Mouse (Mus musculus) WW6 (cell line): Measurements from ENCODE around the gene Susd6.

Experiments
- DNase-seq: peaks from one replicate; pipeline ENCODE4 v3.0.0-alpha.2; 2013; ENCODE audit warnings: low read depth, low spot score

The Susd6 gene

DNA sequence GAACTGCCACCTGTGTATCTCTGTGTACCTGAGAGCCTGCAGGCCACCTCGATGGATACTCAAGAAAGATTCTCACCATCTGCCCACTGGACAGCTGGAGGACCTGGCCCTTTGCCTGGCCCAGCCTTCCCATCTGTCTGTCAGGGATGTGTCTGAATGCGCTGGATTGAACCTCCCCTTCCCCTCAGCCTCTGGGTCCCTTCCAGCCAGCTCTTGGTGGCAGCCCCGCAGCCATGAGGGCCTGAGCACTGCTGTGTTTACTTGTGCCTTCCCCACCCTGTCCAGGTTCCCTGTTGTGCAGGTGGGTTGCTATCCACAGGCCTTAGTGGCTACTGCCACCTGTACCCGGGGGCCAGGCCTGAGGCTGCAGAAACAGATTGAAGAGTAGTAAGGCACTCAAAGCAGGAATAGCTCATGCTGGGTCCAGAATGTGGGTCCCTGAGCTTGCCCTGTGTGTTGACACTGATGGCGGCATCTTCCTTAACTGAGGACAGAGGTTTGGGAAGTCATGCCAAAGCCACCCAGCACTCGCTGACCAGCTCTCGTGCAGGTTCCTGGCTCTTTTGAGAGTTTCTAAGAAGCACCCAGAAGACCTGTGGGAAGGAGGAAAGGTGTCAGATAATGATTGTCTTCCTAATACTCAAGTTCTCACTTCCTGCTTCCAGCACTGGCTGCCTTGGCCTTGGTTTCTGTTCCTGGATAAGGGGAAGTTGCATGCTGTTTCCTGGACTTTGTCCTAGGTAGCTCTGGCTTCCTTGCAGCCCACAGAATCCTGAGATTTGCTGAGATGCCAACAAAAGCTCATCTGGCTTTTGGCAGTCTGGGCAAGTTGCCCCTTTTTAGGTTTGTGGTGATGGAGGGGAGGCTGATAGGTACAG is 87.1 kb downstream of the Susd6 start:
- DNase-seq, result no peak

DNA sequence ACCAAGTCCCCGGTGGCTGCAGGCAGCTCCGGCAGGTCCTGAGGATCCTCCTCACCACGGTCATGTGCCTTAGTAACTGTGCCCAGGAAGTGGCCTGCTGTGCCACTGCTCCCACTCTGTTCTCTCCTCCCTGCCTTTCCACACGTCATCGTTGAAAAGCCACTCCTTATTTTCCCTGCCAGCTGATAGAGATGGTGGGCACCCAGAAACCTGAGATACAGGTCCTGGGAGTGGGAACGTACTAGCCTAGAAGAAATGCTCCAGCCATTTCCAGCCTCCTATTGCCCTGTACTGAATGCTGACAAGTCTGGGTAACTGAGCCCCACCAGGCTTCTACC is 87.8 kb downstream of the Susd6 start:
- no peak for DNase-seq

DNA sequence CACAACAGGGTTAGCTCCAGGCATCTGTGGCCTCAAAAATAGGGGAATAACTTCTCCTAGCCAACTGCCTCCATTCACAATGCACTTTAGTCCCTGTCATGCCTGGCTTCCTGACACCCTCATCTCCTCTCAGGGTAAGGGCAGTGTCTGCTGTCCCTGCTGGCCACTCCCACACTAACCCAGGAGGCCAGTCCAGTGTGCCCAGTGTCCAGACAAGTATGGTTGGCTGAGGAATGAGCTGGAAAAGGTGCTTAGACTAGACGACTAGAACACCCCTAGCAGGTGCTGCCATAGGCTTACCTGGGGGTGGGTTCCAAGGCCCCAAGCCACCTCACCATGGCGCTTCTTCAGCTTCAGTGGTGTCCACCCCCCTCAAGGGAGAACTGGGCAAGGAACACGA is 88.3 kb downstream of the Susd6 start:
- DNase-seq, result no peak

DNA sequence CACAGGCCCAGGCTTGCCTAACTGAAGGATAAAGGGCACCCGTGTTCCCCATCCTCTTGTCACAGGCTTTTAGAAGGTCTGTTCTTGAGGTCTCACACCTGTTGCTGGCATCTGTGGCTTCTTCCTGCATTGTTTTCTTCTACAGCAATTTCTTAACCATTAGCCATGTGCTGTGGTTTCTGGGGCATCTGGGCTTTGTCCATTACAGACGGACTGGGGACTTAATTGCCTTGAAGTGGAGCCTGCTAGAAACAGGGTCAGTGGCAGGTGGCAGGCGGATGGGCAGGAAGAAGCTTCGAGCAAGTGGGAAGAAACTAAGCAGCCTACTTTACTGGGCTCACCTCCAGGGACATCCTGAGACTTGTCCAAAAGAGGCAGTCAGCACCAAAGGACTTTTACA is 89.0 kb downstream of the Susd6 start:
- DNase-seq, result no peak

DNA sequence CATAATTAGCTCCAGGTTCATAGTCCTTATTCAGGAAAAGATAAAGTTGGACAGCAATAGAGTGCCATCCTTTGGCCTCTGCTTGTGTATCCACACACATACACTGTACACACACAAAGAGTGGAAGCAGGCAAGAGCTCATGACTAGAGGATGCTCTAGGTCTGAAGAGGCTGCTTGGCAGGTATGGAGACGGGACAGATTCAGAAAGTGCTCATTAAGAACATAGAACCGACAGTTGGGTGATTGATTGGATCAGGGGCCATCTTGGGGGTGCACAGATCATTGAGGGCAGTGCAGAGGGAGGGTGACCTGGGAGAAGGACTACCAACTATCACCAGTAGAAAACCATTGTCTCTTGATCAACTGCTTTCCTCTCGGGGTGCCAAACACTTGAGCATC is 90.8 kb downstream of the Susd6 start:
- DNase-seq, result no peak

DNA sequence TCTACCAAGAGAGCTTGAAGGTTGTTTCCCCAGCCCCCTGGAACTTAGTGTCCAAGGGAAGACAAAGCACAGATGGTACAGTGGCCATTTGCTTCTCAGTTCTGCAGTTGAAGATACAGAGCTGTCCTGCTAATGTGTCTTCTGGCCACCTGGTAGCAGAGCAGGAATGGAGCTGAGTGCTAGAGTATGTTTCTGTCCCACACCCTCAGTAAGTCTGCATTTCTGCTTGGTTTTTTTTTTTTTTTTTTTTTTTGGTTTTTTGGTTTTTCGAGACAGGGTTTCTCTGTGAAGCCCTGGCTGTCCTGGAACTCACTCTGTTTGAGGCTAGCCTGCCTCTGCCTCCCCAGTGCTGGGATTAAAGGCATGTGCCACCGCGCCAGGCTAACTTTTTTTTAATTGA is 93.0 kb downstream of the Susd6 start:
- no peak for DNase-seq

DNA sequence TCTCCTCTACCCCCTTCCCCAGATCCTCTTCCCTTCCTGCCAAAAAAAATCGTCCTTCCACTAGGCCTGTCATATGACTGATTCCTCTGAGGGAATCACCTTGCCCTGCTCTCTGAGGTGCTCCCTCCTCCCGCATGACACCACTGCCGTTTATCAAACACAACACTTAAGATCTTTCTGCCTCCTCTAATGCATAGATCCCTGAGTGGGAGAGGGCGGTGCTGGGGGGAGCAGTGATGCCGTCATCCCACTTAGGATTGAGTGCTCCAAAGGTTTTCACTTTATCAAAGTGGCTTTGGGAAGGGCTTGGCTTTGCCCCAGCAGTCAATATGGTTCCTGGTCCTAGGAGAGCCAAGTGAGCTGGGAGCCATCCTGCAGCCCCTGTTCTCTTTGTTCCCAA is 93.6 kb downstream of the Susd6 start:
- DNase-seq, result no peak

DNA sequence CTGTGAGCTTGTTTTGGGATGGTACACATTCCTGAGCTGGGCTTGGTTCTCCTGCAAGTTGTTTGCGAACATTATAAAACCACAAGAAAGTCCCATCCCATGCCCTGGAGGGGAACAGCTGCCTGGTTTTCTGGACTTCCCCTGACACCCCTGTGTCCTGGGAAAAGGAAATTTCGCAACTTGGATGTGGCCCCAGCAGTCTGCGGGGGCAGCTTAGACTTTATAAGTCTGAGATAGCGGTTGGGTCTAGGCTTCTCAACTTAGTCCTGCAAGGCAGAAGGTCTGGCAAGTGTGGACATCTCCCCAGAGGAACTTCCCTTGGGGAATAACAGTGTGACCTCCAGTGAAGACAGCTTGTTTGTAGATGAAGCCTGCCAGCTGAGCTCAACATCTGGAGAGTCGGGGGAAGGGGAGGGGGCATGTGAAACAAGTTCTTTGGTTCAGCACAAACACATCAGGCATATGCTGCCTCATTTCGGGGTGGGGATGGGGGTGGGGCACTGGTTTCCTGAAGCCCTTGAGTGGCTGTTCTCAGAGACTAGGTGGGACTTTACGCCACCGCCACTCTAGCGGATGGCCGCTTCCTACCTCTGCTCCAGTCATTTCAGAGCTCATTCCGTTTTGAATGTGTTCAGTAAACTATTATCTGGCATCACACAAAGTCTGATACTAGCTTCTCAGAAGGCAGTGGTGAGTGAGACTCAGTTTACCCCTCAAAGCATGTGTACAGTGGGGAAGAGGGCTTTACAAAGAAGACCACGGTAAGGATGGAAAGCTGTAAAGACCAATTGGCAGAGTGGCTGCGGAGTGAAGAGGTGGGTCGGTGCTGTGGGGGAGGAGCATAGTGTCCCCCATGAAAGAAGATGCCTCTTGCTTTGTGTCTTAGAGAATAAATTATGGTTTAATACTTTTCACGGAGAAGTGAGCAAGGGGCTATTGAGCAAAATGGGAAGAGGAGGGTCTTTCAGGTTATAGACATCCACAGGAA is 95.3 kb downstream of the Susd6 start:
- DNase-seq, result peak; percentile 67

DNA sequence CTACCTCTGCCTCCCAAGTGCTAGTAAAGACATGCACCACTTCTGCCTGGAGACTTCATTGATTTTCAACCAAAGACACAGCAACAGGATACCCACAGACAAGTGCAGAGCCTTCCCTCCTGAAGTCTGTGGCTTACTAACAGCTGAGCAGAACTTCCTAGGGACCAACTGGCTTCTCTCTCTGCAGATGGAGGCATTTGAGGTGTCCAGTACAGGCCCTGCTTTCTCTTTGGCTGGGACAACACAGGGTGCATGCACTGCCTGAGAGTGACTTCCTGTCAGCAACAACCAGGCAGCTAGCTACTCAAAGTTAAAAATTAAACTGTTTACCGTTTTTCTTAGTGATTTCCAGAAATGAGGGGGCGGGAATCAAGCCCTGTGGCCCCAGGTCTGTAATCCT is 96.7 kb downstream of the Susd6 start:
- DNase-seq, result no peak

DNA sequence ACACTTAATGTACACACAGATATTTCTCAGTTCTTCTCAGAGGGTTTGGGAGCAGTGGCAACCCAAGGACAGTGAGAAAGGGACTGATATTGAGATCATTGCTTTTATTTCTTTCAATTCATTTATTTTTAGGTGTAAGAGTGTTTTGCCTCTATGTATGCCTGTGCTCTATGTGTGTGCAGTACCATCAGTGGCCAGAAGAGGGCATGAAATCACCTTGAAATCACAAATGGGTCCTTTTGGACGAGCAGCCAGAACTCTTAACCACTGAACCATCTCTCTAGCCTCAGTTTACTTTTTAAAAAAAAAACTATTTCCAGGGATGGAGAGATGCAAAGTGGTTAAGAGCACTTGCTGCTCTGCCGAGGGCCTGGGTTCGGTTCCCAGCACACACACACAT is 99.0 kb downstream of the Susd6 start:
- no peak for DNase-seq

DNA sequence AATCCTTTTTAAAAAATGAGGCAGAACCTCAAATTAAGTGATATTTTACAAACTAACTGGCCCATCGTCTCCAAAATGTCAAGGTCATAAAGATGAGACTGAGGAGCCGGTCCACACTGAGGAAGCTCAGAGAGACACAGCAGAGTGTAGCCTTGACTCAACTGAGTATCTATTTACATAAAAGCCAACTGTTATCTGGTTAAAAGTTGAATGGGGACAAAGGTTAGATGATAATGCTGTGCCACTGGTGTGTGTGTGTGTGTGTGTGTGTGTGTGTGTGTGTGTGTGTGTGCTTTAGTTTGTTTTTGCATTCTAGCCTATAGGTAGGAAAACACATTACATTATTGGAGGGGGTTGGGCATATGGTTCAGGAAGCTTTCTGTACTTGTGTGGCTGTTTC is 100.8 kb downstream of the Susd6 start:
- no peak for DNase-seq

DNA sequence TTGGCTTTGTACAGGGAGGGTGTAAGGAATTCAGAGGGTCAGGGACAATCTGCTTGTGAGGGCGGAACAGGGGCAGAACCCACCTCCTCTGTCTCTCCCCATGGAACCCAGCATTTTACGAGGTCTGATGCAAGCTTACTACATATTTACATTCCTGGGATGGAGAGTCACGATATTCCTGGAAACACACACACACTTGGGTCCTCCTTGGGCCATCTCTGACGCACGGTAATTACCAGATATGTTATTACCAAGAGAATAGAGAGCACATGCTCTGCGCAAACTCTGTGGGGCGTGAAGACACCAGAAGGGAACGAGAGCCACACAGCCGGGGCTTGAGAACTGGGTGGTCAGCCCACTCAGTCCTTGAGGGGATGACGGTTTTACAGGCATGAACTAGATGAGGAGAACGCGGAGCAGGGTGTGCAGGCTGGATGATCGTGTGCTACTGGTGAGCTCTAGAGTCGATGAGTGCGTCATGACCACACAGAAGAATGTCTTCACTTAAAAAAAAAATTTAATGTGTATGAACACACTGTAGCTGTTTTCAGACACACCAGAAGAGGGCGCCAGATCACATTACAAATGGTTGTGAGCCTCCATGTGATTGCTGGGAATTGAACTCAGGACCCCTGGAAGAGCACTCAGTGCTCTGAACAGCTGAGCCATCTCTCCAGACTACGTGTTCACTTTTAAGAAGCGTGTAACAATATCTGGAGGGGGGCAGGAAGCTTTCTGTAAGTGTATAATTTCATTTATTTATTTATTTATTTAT is 103.6 kb downstream of the Susd6 start:
- no peak for DNase-seq

DNA sequence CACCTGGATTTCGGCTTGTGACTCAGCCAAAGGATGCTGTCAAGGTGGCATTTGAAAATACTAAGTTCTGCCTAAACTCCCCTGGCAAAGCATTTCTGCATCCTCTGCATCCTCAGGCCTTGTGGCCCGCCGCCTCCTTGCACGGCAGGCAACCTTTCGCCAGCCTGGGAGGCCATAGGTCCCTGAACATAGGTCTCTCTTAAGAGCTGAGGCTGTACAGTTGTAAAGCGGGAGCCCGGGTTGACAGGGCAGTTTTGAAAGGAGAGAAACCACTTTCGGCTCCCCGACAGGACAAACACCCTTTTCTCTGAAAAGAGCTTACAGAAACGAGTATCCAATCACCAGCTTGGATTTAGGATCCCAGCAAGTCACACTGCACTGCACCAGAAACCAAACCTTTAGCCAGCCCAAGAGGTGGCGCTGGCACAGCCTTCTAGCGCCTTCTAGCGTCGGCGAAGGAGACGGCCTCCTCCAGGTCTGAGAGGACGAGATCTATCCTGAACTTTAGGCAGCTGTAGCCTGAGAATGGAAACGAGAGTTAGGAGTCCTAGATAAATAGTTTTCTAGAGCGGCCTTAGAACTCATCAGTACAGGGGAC is 104.8 kb downstream of the Susd6 start:
- peak; percentile 85 for DNase-seq

DNA sequence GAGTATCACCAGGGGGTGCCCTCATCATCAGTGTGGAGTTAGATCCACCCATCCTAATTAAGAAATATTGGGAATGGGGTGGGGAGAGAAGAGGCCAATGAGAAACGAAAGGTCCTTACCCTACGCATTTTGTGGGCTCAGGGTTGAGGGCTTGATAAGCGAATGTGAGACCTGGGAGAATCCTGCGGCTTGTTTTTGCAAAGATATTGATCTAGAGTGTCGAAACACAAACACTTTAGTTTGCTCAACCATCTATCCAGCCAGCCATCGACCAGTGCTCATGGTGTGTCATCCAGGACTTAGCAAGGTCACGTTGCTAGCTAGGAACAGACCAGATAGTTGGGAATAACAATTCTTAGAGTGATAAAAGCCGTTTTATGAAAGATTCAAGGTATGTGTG is 119.3 kb downstream of the Susd6 start:
- DNase-seq, result no peak

DNA sequence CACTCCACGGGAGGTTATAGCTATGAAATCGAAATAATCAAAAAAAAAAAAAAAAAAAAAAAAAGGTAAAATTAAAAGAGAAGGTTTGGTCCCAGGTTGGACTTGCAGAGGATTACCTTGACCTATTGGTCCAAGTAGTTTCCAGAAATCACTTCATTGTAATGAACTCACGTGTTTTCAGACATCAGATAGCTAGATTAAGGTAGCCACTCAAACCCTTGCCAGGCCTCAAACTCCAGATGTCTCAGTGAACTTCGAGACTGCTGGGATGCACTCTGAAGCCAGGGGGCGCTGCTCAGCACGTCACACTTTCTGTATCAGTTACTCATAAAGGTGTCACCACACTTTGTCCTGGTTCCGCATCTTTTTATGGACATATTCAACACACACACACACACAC is 127.5 kb downstream of the Susd6 start:
- peak; percentile 39 for DNase-seq

DNA sequence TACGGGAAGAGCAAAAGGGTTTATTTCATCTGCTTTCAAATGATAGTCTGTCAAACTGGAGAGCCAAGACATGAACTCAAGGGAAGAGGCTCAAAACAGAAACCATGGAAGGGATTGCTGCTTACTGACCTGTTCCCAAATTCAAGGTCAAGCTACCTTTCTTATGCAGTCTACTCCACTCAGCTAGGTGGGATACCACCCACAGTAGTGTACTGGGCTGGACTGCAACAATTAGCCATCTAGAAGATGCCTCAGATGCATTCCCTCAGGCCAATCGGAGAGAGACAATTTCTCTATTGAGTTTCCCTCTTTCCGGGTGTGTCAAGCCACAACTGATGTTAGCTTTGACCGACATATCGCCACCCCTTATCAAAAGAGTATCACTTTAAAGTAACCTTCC is 131.0 kb downstream of the Susd6 start:
- no peak for DNase-seq

DNA sequence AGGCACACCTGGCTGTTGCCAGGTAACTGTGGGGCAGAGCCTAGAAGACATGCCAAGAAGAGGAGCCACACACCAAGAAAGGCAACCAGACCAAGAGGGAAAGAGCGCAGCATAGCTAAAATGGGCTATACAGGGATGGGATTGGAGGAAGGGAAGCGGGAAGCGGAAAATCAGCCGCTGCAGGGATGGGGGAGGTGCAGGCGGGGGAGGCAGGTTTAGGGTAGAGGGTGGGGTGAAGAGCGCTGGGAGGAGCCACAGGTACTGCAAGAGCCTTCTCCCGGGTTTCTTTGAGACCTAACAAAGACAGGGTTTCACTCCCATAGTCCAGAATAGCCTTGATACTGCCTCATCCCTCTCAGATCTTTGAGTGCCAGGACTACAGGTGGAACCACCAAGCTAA is 132.6 kb downstream of the Susd6 start:
- DNase-seq, result peak; percentile 43

DNA sequence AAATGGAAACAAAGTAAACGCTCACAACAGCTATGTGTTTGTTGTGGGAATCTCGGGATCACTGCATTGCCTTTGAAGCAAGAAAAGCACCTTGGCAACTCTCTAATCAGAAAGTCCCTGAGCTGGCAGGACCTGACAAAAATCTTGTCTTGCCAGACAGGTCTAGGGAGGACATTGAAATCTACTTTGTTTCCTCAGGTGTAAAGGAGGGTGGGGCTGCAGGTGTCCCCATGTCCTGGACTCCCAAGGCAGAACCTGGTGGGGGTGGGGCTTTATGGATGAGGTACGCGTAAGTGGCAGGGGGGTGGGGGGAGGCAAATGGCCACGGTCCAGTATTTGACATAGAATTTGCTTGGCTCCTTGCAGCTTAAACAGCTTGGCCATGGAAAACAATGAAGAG is 133.3 kb downstream of the Susd6 start:
- DNase-seq, result no peak

DNA sequence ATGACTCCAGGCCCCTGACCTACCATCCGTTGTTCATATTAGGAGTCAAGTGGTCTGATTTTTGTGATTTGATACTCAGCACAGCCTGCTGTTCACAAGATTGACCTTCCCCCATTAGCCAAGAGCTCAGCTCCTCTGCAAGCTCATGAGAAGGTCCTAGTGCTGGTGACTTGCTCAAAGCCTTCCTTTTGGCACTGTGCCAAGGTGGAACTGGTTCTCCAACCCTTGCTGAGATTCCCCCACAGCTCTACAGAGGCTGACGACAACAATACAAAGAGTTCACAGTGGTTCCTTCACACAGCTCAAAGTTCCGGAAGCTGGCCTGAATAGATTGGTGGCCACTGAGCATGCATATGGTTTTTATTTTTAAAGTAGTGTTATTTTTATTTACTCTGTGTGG is 133.9 kb downstream of the Susd6 start:
- no peak for DNase-seq

DNA sequence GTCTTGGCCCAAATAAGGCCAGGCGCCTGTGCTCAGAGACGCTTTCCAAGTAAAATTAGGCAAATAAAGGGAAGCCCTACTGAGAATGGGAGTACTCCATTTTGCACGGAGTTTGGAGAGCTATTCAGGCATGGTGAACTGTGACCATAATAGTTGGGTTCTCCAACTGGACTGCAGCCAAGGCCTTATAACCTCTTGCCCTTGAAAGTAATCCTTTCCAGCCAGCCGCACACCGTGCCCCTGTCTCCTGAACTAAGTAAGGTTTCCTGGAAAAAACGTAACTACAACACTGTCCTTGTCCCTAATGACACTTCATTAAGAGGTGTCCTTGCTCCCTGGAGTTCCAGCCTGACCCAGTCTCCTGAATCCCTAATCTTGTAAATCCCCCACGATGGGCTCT is 135.6 kb downstream of the Susd6 start:
- DNase-seq, result no peak

DNA sequence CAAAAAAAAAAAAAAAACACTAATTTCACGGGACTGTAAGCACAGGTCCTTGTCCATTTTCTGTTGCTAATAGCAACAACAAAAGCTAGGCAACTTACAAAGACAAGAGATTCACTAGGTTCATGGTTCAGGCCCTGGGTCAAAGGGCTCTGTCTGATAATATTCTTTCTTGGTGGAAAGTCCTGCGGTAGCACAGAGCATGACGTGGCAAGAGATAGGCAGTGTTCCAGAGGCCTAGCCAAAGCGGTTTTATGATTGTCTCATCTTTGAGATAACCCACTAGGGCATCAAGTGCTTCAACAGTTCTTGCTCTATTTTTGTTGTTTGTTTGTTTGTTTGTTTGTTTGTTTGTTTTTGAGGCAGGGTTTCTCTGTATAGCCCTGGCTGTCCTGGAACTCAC is 136.2 kb downstream of the Susd6 start:
- DNase-seq, result no peak

DNA sequence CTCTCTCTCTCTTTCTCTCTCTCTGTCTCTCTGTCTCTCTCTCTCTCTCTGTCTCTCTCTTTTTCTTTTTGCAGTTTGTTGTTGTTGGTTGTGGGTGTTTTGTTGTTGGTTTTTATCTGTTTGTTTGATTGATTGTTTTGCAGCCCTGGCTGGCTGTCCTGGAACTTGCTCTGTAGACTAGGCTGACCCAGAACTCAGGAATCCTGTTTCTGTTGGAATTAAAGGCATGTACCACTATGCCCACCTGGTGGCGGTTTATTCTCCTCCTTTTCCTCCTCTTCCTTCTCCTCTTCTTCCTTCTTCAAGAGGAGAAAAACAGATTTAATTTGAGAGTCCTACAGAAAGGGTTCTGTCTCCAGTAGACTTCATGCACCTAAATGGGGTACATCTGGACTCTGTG is 137.2 kb downstream of the Susd6 start:
- DNase-seq, result no peak
